Mouse (Mus musculus) heart, embryonic 16.5 days (tissue): ENCODE results near the gene Gm49711. TPM values are rescaled to one million over a fixed set of nuclear protein-coding genes. Genes with fewer than 3 reads are reported as not detected.

Experiments
- ATAC-seq: fragments of 200-750 bp; cut with Nextera tagmentation; replicated peaks from 2 replicates; pipeline ENCODE4 v1.8.0; 2017; ENCODE audit warnings: moderate number of reproducible peaks; ENCODE audit not compliant: insufficient read depth, low FRiP score; ENCODE audit errors: extremely low read depth
- H3K27ac ChIP-seq: fragments of 300-500 bp; sonication (generic); 2 replicates; pipeline ENCODE4 v1.5.1; 2014; ENCODE audit warnings: mild to moderate bottlenecking, low read length, control low read depth, moderate library complexity
- H3K27me3 ChIP-seq: fragments of 300-500 bp; sonication (generic); 2 replicates; pipeline ENCODE4 v1.6.1; 2014; ENCODE audit warnings: low read length, mixed read lengths; ENCODE audit not compliant: control insufficient read depth, insufficient read depth
- H3K36me3 ChIP-seq: fragments of 300-500 bp; sonication (generic); 2 replicates; pipeline ENCODE4 v1.6.1; 2014; ENCODE audit not compliant: control insufficient read depth, insufficient read depth
- H3K4me1 ChIP-seq: fragments of 300-500 bp; sonication (generic); 2 replicates; pipeline ENCODE4 v1.6.1; 2014; ENCODE audit warnings: low read length, mixed read lengths; ENCODE audit not compliant: control insufficient read depth, insufficient read depth
- H3K4me2 ChIP-seq: fragments of 300-500 bp; sonication (generic); 2 replicates; pipeline ENCODE4 v1.6.1; 2014; ENCODE audit warnings: low read depth, mild to moderate bottlenecking, control low read depth, low read length
- H3K4me3 ChIP-seq: fragments of 300-500 bp; sonication (generic); 2 replicates; pipeline ENCODE4 v1.5.1; 2014; ENCODE audit warnings: mild to moderate bottlenecking, control low read depth, low read length
- H3K9ac ChIP-seq: fragments of 300-500 bp; sonication (generic); 2 replicates; pipeline ENCODE4 v1.6.1; 2014; ENCODE audit warnings: low read length, control low read depth
- H3K9me3 ChIP-seq: fragments of 300-500 bp; sonication (generic); replicated peaks from 2 replicates; pipeline ENCODE4 v1.6.1; 2016; ENCODE audit warnings: low read length; ENCODE audit not compliant: control insufficient read depth
- WGBS: fragments of 180-500 bp; shearing (Covaris S2); extraction: QIAGEN DNeasy Blood & Tissue Kit; methylation state at CpG from one replicate; pipeline ENCODE4 v1.1.7; 2014; 5-methylcytosine and 5-hydroxymethylcytosine counted together
- polyA plus RNA-seq: library from polyadenylated mRNA; unstranded; fragments of >200 nt; fragmentation: Nextera tagmentation; extraction: Ambion mirVana; gene quantifications from 2 replicates; pipeline ENCODE4 v1.2.1, GENCODE M21; 2015

Gm49711 gene
- polyA plus RNA-seq, 1 experiment from 2014 or later = not detected

DNA sequence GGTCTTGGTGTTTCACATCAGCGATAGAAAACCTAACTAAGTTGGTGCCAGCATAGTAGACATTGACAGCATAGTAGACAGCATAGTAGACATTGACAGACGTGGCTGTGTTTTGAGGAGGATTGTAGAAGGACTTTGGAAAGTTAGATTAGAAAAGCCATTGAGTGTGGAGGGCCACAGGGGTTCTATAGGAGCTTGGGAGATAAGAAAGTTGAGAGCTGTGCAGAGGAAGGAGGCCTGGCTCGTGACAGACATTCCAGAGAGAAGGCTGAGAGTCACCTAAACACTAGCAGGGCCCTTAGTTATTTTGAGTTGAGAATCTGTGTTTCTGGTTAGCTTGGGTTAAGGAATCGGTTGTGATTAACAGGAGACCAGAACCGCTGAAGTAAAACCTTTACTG lies 69.5 kb downstream of the Gm49711 start:
- no peak for ATAC-seq
- Histone ChIP-seq H3K36me3 (no peaks in the 10 kb centered on the region), H3K27me3 (no peaks in the 10 kb centered on the region), H3K9ac (no peak overlapping the region), H3K4me3 (no peak overlapping the region), H3K4me1 (no peaks in the 10 kb centered on the region), H3K9me3 (peaks cover 8% of the 10 kb centered on the region), H3K4me2 (no peak overlapping the region), H3K27ac (no peak overlapping the region)
- 63% methylated on average over 5 of the region's 5 CpGs for WGBS

DNA sequence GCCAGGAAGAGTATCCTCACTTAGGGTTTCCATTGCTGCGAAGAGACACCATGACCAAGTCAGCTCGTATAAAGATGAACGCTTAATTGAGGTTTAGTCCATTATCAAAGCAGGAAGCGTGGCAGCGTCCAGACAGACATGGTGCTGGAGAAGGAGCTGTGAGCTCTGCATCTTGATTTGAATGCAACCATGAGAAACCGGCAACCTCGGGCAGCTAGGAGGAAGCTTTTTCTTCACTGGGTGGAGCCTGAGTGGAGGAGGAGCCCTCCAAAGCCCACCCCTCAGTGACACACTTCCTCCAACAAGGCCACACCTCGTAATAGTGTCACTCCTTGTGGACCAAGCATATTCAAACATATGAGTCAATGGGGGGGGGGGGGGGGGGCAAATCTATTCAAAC lies 71.7 kb downstream of the Gm49711 start:
- Histone ChIP-seq H3K4me1 (no peaks in the 10 kb centered on the region), H3K4me2 (no peak overlapping the region)
- ATAC-seq = no peak

DNA sequence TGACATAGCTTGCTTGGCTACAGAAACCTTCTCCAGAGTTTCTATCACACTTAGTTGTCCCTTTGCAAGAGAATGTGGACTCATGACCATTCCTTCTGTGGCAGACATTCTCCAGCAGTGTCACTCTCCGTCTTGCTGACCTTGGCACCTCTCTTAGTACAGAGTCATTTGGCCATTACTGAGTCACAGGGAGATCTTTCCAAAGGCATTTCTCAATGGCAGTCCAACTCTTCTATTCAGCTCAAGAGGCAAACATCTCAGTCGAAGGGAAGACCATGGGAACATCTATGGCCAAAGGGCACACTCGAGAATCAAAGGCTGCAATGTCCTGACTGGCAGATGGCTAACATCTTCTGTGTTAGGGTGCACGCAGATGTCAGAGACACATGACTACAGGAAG lies 74.4 kb downstream of the Gm49711 start:
- no peak overlapping the region for H3K9ac ChIP-seq
- H3K36me3 ChIP-seq = no peaks in the 10 kb centered on the region
- H3K27me3 ChIP-seq = no peaks in the 10 kb centered on the region
- H3K27ac ChIP-seq = no peak overlapping the region
- H3K4me2 ChIP-seq = no peak overlapping the region
- no peak overlapping the region for H3K4me3 ChIP-seq
- WGBS = 76% methylated on average over 4 of the region's 4 CpGs
- no peak for ATAC-seq
- no peaks in the 10 kb centered on the region for H3K9me3 ChIP-seq
- no peaks in the 10 kb centered on the region for H3K4me1 ChIP-seq

More for the DNA sequence above, 71.7 kb downstream of the Gm49711 start:
- no peak overlapping the region for H3K4me3 ChIP-seq
- WGBS = 87% methylated on average over 8 of the region's 8 CpGs
- no peak overlapping the region for H3K27ac ChIP-seq
- peaks cover 2% of the 10 kb centered on the region for H3K9me3 ChIP-seq
- no peaks in the 10 kb centered on the region for H3K36me3 ChIP-seq
- no peaks in the 10 kb centered on the region for H3K27me3 ChIP-seq
- H3K9ac ChIP-seq = no peak overlapping the region

DNA sequence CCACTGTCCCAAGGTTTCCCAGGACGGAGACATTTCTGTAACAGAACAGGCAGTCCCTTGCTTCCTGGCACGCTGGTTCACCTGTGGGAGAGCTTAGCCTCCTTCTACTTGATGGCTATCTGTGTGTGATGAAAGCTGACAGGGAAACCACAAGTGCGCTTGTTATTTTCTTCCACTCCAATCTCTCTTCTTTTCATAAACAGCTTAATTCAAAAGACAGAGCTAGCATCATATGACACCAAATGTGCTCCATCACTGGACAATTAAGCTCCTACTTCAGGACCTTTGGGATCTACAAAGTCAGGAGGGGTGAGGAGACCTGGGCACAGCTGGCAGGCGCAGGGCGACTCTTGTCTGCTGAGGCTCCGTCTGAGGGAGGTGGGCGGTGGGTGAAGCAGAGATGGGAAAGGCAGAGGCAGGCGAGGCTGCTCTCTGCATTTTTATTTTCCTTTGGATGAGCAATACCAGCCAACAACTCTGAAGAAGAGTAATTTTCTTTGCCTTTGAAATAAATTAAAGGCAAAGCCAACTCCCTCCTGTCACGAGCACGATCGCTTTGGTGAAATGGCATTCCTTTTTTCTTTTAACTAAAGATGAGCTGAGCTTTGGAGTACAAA lies 76.1 kb downstream of the Gm49711 start:
- H3K4me2 ChIP-seq = no peak overlapping the region

DNA sequence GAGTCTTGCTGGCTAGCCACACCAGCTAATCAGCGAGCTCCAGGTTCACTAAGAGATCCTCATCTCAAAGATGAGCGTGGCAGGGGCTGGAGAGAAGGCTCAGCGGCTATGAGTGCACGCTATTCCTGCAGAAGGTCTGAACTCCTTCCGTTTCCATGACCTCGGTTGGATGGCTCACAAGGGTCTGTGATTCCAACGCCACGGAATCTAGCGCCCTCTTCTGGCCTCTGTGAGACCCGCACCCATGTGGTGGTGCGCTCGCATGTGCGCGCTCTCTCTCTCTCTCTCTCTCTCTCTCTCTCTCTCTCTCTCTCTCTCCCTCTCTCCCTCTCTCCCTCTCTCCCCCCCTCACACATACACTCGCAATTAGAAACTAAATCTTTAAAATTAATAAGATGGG lies 78.2 kb downstream of the Gm49711 start:
- no peaks in the 10 kb centered on the region for H3K9me3 ChIP-seq
- WGBS = 87% methylated on average over 15 of the region's 15 CpGs
- ATAC-seq = no peak

More for the DNA sequence above, 76.1 kb downstream of the Gm49711 start:
- H3K9ac ChIP-seq = no peak overlapping the region
- H3K27me3 ChIP-seq = no peaks in the 10 kb centered on the region
- H3K4me1 ChIP-seq = no peaks in the 10 kb centered on the region
- no peaks in the 10 kb centered on the region for H3K9me3 ChIP-seq
- no peak for ATAC-seq
- no peaks in the 10 kb centered on the region for H3K36me3 ChIP-seq
- no peak overlapping the region for H3K27ac ChIP-seq
- no peak overlapping the region for H3K4me3 ChIP-seq
- WGBS = 85% methylated on average over 11 of the region's 11 CpGs

DNA sequence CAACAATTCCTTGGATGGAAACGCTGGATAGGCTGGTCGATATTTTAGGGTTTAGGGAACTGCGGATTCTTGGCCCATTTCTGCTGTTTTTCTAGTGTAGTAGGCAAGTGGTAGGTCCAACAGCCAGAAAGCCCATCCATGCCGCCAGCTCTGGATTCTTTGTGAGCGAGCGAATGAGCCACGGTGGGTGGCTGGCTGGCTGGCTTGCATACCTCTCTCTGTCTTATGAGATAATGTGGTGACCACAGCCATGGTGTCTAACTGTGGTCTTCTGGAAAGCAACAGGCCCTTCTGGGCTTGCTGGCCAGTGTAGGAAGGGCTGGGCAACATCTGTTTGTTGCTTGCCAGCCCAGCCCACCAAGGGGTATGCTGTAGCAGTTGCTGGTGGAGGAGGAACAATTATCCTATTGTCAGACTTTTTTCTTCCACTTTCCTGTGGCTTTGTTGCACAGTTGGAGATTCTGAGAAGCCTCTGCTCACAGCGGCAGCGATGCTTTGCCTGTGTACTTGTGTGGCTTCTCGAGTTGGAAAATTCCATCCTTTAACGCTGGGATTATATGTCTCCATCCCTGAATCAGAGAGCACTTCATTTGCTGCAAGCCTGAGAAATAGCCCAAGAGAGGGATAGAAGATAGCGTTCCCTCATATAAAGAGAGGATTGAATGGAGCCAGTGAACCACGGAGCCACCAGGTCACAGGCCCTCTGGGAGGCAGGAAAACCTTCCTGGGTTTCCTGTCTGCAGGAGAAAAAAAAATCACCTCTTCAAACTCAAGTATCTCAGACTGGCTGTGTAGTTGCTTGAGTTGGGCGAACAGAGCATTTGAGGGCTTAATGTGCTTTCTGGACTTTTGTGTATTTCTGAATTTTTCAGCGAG lies 81.5 kb downstream of the Gm49711 start:
- Histone ChIP-seq H3K36me3 (no peaks in the 10 kb centered on the region), H3K4me1 (no peaks in the 10 kb centered on the region), H3K27ac (no peak overlapping the region), H3K9me3 (no peaks in the 10 kb centered on the region), H3K4me2 (no peak overlapping the region), H3K9ac (no peak overlapping the region), H3K27me3 (no peaks in the 10 kb centered on the region), H3K4me3 (no peak overlapping the region)
- ATAC-seq = no peak
- 60% methylated on average over 15 of the region's 15 CpGs for WGBS

More for the DNA sequence above, 78.2 kb downstream of the Gm49711 start:
- Histone ChIP-seq H3K4me3 (no peak overlapping the region), H3K36me3 (no peaks in the 10 kb centered on the region), H3K27me3 (no peaks in the 10 kb centered on the region), H3K4me1 (no peaks in the 10 kb centered on the region), H3K27ac (no peak overlapping the region), H3K4me2 (no peak overlapping the region), H3K9ac (no peak overlapping the region)

DNA sequence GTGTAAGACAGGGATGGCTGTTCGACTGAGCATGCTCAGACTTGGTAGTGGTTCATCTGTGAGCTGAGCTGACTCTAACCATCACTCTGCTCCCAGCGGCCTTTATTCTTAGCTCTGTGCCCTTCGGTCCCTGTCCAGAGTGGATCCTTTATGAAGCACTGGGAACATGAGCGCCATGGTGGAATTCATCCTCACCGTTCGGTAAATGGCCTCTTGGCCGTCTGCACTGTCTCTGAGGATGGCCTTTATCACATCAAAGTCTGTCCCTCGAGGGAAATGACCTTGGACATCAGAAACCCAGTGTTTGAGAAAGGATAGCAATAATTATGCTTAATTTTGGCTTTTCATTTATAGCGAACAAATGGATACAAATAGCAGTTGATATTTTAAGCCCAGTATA lies 82.2 kb downstream of the Gm49711 start:
- 74% methylated on average over 9 of the region's 9 CpGs for WGBS
- Histone ChIP-seq H3K4me3 (no peak overlapping the region), H3K27ac (no peak overlapping the region), H3K4me1 (no peaks in the 10 kb centered on the region), H3K27me3 (no peaks in the 10 kb centered on the region), H3K9me3 (no peaks in the 10 kb centered on the region), H3K4me2 (no peak overlapping the region), H3K9ac (no peak overlapping the region), H3K36me3 (no peaks in the 10 kb centered on the region)
- ATAC-seq = no peak

DNA sequence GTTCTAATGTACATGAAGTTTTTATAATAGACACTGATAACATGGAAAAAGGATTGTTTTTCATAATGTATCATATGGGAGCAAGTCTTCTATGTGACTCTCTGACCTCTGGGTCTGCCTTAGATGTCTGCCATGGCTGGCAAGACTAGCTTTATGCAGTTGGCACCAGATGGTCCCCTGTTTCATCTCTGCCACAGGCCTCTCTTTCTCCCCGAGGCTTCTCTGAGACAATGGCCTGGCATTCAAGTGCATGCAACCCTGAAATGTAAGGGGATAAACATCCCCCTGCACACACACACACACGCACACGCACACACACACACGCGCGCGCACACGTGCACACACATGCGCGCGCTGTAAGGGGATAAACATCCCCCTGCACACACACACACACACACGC lies 82.9 kb downstream of the Gm49711 start:
- no peak overlapping the region for H3K4me3 ChIP-seq
- WGBS = 97% methylated on average over 12 of the region's 12 CpGs
- no peak for ATAC-seq
- H3K9ac ChIP-seq = no peak overlapping the region
- H3K4me1 ChIP-seq = no peaks in the 10 kb centered on the region
- no peak overlapping the region for H3K4me2 ChIP-seq
- no peak overlapping the region for H3K27ac ChIP-seq
- no peaks in the 10 kb centered on the region for H3K36me3 ChIP-seq
- H3K27me3 ChIP-seq = no peaks in the 10 kb centered on the region
- no peaks in the 10 kb centered on the region for H3K9me3 ChIP-seq

DNA sequence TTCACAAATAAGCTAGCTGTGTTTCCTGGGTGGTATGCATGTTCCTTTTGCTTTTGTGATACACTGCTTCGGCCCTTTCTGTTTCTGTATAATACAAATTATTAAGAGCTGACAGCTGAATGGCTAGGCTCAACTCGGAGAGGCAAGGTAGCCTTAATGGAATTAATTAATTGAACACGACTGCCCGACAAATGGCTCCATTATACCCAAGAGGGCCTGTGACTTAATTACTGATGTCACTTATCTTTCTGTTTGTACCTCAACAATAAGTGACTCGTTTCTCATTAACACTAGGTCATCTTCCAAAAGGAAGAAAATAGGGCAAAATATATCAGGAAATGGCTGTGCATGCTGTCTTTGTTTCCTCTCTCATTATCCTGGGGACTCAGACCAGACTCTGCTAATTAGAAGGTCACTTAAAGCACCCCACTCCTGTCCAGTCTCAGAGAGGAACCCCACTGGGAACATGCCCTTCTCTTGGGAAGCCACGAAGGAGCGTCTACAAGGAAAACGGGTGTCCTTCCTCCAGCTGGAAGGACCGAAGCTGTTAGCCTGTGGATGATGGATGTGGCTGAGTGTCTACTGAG lies 84.4 kb downstream of the Gm49711 start:
- H3K4me2 ChIP-seq = no peak overlapping the region
- H3K27ac ChIP-seq = no peak overlapping the region
- no peaks in the 10 kb centered on the region for H3K36me3 ChIP-seq
- no peak overlapping the region for H3K4me3 ChIP-seq
- no peaks in the 10 kb centered on the region for H3K9me3 ChIP-seq
- H3K9ac ChIP-seq = no peak overlapping the region
- no peaks in the 10 kb centered on the region for H3K4me1 ChIP-seq
- H3K27me3 ChIP-seq = no peaks in the 10 kb centered on the region
- no peak for ATAC-seq
- 80% methylated on average over 9 of the region's 9 CpGs for WGBS
